Mouse (Mus musculus) T-cell, adult 2 months (primary cell): ENCODE results near the gene Vcp.

Source experiments
- DNase-seq: peaks from one replicate; pipeline ENCODE4 v3.0.0; 2022; ENCODE audit warnings: low spot score

Gene Vcp

DNA sequence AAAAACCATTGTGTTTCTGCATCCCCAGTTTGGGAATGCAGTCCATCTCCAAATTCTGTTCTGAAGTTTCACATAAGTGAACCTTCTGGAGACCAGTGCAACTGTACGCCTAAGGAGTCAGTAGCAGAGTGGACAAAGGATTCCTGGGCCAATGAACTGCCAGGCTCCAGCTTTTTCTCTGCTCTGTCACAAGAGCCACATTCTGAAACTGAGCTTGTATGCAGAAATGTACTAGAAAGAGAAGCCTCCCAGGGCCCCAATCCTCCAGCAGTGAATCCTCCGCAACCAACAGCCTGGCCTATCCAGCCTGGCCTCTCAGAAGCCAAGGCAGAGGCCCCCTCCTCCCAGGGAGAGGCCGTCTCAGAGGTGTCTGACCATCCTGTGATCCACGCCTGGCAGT lies 27.4 kb downstream of the Vcp start:
- DNase-seq, result no peak

DNA sequence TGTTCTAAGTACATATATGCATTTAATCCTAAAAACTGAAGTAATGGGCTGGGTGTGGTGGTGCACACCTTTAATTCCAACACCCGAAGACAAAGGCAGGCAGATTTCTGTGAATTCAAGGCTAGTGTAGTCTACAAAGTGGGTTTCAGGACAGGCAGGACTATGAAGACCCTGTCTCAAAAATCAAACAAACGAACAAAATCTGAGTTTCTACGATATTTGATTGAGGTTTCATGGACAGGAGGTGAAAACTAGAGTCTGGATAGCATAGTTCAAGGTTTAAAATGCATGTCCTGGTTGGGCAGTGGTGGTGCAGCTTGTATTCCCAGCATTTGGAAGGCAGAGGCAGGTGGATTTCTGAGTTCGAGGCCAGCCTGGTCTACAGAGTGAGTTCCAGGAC lies 31.0 kb downstream of the Vcp start, which contains the start of gene 1700022I11Rik:
Gene 1700022I11Rik (plus strand): TSS at position 301 of the 400 bp plus-strand sequence.
- no peak for DNase-seq

DNA sequence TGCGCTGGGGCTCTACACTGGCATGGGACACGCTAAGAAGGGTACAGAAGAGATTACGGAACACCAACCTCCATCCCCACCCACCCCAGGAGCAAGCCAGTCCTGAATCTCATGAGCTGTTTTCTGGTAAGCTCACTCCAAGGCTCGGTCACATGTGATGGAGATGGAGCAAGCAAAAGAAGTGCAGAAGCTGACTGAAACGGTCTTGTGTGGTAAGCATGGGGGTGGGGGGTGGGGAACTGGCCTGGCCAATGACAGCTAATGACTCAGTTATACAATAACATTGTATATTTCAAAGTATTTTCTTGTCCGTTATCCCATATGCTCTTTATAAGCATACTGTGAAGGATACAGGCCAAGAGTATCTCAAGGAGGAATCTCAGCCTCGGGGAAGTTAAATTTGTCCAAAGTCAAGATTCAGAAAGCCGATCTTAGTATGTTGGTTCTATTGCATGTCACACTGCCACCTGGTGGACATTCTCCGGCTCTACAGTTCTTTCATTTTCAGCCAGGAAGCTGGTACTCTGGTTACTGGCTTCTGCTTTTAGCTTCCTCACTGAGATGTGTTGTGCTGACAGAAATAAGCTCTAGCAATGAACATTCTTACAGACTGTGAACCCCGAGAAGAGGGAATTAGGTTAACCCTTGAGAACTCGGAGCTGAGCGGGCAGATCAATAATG lies 35.1 kb downstream of the Vcp start:
- DNase-seq, result peak; percentile 54

DNA sequence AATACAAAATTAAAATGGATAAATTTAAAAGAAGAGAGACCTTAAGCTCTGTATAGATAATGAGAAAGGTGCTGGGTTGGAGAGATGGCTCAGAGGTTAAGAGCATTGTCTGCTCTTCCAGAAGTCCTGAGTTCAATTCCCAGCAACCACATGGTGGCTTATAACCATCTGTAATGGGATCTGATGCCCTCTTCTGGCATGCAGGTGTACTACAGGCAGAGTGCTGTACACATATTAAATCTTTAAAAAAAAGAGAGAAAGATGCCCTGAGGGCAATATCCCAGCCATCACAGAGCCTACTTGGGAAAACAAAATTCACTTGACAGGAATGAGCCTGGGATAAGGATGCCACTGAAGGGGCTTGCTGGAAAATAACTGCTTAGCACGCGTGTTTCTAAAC lies 36.8 kb downstream of the Vcp start:
- no peak for DNase-seq

DNA sequence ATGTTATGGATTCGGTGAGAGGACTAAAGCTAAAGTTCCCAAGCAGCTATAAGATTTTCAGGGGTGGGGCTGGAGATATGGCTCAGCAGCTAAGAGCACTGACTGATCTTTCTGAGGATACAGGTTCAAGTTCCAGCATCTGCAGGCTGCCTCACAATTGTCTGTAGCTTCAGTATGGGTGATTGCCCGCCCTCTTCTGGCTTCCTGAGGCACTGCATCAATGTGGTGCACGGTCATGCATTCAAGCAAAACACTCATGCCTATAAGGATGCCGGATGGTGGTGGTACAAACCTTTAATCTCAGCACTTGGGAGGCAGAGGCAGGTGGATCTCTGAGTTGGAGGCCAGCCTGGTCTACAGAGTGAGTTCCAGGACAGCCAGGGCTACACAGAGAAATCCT lies 38.7 kb downstream of the Vcp start:
- peak; percentile 60 for DNase-seq

DNA sequence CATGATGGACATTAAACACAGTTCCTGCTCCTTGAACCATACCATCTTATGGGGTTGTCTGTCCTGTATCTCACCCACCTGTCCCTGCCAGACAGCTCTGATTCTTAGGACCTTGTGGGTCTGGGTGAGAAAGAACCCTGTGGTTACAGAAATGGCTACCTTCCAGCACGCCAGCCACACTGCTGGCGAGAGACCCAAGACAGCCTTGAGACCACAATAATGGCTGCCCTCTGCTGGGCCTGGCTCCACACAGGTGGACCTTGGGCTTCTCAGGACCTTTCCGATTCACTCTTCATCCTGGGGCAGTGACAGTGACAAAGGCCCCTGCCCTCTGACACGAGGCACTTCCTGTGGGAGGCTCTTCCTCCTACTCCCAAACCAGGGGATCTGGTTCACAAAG lies 40.9 kb downstream of the Vcp start:
- DNase-seq, result no peak

DNA sequence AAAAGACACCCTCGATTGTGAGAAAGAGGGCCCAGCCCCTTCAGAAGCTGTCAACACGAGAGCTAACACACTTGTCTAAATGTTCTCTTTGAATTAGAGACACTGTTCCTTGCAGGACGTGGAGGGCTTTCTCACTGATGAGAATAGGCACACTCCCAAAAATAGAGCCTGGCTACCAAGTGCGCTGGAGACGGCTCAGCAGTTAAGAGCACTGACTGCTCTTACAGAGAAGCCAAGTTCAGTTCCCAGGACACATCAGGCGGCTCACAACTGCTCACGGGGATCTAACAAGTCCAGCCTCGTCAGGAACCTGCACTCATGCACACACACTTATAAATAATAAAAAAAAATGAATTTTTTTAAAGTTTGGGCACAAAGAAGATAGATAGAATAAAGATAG lies 41.4 kb downstream of the Vcp start:
- no peak for DNase-seq

DNA sequence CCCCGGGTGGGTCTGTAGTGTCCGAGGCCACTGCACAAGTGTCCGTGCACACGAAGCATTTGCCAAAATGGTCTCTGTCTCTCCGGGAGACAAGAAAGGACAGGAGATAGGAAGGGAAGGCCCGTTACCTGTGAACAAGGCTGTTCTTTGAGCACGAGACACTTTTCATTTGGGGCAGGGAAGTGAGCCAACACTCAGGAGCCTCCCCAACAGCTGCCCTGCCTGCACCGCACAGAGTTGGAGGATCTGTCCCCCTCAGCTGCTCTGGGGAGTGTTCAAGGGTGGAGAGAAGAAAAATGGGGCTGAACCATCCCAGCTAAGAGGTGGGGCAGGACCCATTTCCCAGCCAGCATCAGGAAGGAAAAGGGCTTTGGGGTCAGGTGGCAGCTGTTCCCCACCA lies 42.3 kb downstream of the Vcp start:
- no peak for DNase-seq

DNA sequence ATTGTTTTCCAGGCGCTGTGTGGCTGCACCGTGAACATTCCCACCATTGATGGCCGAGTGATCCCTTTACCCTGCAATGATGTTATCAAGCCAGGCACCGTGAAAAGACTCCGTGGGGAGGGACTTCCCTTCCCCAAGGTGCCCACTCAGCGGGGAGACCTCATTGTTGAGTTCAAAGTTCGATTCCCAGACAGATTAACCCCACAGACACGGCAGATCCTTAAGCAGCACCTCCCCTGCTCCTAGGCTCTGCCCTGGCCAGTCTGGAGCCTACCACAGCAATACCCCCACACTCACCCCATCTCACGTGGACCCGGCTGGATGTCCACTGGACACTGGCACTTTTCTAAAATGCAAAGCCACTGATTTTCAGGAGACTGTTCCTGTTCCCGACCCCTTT lies 43.0 kb downstream of the Vcp start:
- no peak for DNase-seq

DNA sequence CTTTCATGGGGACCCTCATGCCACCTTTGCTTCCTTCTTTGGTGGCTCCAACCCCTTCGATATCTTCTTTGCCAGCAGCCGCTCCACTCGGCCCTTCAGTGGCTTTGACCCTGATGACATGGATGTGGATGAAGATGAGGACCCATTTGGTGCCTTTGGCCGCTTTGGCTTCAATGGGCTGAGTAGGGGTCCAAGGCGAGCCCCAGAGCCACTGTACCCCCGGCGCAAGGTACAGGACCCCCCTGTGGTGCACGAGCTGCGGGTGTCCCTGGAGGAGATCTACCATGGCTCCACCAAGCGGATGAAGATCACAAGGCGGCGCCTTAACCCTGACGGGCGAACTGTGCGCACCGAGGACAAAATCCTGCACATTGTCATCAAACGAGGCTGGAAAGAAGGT lies 43.7 kb downstream of the Vcp start:
- DNase-seq, result no peak

DNA sequence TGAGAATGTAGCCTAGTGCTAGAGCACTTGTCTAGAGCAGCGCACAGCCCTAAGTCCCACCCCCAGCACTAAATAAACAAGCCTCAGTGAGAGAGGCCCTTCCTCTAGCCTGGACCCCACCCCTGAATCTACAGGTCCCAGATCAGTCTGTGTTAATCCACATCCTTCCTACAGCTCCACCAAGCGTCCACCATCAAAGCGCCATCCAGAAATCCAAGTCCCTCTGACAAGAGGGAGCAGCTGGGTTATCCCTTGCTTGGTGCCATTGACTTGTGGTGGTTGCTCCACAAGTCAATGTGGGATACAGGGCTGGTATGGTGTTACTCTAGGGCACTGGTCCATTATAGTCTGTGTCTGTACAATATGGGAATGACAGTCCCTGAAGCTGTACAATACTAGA lies 45.1 kb downstream of the Vcp start:
- DNase-seq, result no peak

DNA sequence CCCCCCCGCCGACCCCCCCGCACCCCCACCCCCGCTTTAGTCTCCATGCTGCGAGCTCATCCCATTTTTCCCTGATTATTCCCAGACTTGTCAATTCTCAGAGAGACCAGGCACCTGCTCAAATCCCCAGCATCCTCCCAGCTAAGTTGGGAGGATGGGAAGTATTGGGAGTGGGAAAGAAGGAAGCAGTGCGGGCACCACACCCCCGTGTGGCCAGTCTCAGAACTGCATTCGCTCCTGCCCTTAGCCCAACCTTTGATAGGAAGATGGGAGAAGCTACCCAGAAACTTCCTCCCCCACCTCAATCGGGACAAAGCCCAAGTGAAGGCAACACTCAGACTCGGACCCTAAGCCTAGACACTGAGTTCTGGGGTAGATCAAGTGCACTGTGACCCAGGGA lies 46.0 kb downstream of the Vcp start:
- no peak for DNase-seq

DNA sequence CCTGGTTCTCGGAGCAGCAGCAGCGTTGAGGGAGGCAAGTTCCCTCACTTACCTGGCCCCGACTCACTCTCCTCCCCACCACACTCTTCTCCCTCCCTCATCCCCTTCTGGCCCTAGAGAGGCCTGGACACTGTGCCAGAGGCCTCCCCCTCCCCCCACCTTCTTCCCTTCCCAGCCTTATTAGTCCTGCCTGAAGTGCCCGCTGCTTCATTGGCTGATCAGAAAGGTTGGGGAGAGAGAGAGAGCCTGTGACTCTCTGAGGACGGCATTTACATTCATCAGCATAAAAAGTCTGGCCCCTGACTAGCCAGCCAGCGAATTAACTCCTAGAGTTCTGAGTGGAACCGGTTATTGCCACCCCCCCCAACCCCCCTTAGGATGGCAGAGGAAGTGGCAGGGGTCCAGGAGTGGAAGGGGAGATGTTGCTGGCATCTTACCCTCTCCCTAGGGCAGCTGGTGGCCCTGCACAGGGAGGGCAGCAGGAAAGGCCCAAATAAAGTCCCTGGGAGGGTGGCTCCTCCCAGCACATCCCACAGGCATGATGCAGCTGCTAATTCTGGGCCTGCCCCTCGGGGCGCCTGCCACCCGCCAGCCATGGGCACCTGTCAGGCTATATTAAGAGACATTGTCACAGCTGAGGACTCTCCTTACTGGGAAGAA lies 46.7 kb downstream of the Vcp start:
- DNase-seq, result no peak

DNA sequence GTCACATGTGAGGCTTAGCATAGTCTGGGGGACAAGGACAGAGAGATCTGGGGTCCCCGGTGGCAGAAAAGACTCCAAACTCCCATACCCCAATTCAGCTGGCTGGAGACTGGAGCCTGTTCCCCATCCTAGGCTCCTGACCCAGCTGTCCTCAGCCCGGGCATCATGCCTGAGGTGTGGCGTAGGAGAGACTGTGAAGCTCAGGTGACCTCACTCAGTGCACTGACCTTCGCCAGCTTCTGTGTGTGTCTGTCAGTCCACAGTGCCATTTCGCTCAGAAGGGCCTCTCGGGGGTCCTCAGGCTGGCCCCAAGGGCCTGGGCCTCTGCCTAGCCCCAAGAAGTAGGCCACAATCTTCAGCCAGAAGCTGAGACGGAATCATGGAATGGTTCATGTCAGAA lies 47.7 kb downstream of the Vcp start:
- DNase-seq, result no peak

DNA sequence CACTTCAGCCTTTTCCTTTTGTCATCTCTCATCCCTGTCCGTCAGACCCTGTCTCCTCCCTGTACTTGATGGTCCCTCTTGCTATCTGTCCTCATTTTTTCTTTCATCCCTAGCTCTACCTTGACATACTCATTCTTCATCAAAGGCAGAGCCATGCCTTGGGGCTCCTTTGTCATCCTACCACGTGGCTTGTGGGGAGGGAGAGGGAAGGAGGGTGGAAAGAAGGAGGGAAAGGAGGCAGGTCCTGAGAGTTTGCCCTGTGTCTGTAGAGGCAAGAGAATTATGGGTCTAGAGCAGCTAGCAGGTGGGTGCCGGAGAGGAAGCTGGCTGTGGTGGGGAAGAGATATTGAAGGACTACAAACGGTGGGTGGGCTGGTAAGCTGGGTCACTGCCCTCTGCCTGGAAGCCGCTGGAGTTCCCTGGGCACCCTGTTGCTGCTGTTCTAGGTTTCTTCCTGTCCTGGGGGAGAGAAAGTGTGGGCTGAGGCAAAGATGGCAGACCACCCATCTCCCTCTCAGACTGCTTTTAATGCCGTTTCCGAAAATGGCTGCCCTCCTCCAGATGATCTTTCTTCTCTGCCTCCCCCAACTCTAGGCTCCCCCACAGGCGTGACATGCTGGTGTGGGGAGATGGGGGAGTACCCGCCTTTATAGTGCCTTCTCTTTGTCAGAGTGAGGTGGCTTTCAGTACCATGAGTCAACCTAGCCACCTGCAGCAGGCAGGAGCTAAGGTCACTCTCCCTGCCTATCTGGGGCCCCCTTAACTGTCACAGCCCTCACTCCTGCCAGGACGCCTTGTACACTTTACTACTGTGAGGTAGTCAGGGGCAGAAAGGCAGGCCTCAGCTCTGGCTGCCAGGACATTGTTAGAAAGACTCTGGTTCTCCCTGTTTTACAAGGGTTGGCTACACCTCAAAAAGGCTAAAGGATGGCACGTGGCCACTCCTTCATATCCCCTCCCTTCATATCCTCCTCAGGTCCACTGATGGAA lies 48.8 kb downstream of the Vcp start:
- no peak for DNase-seq

DNA sequence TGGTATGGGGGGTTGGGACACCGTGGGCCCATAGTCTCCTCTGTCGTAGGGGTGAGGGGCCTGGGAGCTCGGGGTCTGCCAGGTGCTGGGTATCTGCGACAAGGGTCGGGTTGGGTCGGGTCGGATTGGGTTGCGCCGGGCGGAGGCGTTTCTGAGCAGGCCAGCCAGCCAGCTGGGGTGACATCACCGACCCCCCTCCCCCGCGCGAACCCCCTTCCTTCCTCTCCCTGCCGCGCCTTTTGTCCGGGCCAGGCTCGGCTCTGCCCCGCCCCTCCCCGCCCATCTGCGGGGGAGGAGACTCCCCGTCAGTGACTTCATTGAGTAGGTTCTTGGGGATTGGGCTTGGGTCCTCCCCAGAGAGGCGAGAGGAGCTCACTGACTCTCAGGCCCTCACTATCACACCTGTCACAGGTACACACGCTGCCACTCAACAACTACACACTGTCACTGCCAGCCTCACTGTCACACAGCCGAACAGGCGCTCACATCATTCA lies 50.2 kb downstream of the Vcp start:
- peak; percentile 88 for DNase-seq

DNA sequence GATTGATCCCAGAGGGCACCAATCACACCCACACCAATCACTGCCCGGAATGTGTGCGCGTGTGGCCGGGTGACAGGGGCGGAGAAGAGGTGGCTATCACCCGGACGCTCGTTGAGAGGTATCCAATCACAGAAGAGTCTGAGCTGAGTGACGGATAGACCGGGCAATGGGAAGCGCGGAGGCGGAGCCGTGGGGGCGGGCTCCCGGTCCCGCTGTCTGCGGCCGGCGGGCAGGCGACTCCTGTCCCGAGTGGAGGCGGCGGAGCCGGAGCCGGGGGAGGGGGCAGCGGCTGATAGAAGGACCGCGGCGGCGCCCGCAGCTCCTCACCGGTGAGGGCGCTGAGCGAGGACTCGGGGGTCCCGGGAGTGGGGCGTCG lies 50.6 kb downstream of the Vcp start, which contains the start of gene Dnajb5:
Gene Dnajb5 (plus strand): TSS at position 139 of the 376 bp plus-strand sequence.
- DNase-seq, result peak; percentile 93

DNA sequence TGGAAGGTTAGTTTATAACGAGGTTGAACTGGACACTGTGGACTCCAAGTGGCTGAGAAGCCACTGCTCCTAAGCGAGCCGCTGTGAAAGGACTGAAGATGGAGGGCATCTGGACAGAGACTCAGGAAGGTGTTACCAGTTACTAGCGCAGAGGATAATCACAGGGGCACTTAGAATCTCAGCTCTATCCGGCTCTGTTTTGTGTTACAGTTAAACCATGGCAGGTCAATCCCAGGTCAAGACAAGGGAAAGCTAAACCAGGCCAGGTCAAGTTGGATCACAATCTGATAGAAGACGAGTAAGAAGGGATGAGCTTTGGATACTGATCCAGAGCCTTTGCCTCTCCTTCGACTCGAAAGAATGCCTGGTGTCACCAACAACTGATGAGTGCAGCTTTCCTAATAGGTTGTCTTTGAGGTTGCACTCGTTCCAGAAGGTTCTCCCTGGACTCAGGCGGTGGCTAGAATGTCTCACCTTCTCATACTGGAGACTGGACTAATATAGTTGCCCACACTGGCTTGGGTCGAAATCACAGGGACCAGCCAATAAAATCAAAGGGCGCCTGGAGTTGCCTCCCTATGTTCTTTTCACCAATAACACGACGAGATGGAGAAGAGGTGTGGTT lies 51.1 kb downstream of the Vcp start:
- no peak for DNase-seq

DNA sequence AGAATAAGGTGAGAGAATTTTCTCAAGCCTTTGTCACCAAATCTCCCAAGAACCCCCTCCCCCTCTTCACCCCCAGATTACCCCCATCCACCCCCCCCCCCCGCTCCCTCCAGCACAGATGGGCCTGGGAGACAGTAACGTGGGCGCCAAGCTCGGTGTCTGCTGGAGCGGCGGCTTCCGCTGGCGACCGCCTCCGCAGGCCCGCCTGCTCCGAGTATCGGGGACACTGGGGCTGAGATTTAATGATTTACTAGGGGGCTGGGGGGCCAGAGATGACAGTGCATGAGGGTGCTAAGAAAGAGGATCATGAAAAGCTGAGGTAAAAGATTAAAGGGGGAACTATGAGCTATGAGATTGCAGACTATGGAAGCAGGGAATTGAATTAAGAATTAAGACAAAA lies 51.8 kb downstream of the Vcp start:
- no peak for DNase-seq

DNA sequence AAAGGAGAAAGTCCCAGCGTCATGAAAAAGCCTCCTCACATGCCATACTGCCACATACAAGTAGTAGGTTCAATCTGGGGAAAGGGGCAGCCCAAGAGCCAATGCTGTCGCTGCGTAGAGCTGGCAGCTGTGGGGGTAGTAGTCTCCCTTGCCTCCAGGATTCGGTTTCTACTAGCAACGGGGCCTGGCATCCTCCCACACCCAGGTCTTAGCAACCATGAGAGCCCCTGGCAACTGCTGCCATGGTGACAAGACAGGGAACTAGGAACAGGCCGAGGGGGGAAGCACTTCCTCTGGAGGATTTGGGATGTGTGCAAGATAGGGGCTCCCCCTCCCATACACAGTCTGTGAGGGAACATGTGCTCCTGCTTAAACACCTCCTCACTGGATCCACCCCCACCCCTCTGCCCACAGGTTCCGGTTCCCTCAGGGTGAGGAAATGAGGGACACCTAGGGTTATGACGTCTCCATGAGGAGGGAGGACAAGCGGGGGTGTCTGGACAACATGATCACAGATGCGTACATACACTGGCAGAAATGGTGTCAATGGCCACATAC lies 53.5 kb downstream of the Vcp start:
- no peak for DNase-seq

DNA sequence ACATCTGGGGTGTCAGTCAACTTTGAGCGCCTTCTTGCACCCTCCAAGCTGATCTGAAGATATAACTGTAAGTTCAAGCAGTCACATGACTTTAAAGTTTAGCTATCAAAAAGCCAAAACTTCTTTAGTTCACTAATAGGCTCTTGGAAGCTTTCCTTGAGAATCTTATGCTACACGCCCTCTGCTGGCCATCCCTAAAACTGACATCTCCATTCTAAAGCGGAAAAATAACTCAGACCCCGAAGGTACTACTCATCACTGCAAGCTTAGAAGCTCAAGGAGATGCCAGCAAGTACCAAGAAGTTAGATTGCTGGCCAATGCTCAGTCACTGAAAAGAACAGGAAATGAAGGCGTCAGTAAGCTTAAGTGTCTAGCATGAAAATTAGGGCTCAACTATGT lies 54.4 kb downstream of the Vcp start:
- DNase-seq, result peak; percentile 33

DNA sequence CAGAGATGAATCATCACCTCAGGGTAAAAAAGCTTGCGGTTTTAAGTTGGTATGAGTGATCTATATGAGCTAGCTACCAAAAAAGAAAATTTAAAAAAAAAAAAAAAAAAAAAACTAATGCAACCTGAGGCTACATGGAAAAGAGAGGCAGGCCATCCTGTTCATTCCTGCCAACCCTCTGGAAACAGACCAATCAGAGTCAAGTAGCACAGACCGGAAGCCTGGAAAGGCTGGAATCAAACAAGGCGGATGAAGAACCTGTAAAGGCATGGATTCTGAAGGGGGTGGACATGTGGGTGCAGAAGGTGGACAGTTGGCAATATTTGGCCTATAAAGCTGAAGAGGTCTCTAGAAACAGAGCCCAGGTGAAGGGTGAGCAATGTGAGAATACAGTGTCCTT lies 54.9 kb downstream of the Vcp start:
- no peak for DNase-seq
